Mouse (Mus musculus) cerebellum, adult 8-10 months (tissue): ENCODE measurements around the gene Sncb.

Experiments
- DNase-seq: peaks from one replicate; pipeline ENCODE4 v3.0.0; 2022

The Sncb gene

DNA sequence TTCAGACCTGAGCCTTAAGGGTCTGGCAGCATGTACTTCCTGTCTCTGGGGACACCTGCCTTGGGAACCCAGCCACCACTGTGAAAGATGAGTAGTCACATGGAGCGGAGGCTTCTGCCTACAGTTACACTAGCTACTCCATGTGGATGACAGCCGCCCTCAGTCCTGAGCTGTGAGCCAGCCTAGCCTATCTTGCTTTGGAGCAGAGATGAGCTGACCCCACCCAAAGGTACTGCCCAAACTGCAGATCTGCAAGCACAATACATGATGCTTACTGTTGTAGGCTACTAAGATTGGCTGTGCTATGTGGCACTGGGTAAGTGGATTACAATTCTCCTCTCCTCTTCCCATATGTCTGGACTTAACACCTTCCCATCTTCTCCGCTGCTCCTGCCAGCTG, 14.7 kb upstream of the Sncb start:
- DNase-seq = no peak

DNA sequence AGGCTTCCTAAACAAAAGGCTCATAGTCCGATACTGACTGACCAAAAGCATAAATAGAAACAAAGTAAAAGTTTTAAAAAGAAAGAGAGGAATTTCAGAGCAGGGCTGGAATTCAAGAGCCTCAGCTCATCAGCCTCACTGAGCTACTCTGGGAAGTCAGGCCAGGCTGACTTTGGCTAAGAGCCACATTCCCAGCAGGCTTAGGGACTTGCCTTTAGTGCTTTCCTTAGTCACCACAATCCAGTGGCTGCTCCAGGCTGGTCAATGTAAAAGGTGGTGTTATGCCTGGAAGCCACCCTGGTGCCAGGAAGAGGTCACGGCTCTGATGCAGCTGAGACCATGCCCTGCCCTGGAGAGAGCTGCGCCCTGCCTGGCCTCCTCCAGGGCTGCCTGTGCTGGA, 14.2 kb upstream of the Sncb start:
- peak; percentile 75 for DNase-seq

DNA sequence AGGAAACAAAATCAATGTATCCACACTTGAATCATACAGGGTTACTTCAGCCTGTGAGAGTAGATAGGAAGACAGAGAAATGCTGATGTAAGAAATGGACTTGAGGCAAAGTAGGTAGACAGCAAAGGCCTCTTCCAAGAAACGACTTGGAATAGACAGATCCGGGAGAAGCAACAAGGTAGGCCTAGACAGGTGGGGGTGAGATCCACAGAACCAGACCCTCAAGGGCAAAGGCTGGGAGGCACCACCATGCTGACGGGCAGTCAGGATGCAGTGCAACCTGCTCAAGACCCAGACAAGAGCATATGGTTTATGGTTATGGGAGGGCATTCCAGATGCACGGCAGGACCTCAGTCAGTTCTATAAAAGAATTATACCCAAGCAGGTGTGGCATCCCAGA, 617 bp upstream of the Sncb start:
- no peak for DNase-seq

DNA sequence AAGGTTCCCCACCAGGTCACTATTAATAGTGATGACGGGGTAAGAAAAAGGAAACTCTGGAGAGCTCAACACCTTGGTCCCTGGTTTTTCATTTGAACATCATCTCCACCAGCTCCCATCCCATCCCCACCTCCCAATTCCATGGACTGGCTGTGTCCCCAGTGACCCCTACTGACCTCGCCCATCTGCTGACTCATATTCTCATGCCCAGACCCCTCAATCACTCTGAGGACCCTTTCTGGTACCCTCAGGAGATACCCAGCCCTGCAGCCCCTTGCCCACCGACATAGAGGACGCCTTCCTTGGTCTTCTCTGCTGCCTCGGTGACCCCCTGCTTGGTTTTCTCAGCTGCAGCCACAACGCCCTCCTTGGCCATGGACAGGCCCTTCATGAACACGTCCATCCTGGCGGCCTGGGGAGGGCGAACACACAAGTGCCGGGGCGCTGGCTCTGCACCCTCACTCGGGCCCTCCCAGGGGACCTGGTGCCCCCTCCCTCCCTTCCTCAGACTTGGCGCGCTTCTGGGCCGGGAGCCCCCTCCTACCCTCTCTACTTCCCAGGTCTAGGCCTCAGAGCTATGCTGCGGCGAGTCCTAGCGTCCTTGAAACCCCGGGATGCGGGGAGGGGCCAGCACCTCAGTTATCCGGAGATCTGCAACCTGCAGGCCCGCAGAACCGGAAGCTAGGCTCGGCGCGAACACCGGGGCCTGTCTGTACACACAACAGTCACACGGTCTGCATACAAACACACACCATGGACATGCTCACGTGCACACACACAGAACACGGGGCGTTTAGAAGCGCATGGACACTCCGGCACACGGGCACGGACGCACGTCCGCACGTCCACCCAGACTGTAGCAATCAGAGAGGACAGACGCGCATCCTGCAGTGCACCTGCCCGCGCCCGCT, 859 bp downstream of the Sncb start:
- peak; percentile 69 for DNase-seq

DNA sequence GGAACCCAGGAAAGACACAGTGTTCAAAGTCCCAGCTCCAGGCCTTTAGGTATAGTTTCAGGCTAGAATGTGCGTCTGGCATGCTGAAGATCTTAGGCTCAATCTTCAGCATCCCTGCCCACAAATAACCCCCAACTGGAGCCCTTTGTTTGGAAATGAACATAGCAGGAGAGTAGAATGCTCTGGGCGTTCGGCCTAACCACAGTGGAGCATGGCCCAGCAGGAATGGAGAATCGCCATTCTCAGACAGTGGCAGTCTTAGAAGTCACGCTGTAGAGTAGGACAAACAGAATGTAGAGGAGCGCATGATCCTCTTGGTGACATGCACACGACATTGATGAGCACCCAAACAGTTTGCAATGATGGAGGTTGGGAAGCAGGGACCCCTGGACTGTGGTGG, 5.5 kb downstream of the Sncb start:
- DNase-seq = no peak

DNA sequence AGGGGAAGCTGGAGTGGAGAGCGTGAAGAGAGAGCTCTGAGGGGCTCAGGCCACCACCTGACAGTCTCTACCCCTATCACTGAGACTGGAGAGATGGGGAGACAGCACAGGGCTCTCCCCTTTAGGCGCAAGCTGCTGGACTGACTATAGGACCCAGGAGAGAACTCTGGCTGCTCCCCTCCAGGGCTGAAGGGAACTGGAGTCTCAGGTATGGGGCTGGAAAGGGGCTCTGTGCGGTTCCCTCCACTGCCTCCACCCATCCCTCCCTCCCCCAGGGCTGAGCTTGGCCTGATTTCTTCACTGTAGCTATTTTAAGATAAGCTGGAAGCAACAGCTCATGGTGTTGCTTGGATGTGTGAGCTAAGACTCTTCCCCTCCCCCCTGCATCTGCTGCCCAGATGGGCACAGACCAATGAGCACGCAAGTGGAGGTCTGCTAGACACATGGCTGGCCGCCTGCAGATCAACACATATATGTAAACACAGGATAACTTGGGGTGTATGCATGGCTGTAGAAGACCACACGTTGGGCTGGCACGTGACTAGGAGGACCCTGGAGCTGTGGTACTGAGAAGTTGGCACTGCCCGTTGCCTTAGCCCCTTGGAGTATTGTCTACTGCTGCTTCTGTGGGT, 6.1 kb downstream of the Sncb start:
- peak; percentile 59 for DNase-seq

- DNase-seq = peak; percentile 49
Measured at GRCm38 (mm10) chr13:54759496-54759895, 6.9 kb downstream of the Sncb start.

DNA sequence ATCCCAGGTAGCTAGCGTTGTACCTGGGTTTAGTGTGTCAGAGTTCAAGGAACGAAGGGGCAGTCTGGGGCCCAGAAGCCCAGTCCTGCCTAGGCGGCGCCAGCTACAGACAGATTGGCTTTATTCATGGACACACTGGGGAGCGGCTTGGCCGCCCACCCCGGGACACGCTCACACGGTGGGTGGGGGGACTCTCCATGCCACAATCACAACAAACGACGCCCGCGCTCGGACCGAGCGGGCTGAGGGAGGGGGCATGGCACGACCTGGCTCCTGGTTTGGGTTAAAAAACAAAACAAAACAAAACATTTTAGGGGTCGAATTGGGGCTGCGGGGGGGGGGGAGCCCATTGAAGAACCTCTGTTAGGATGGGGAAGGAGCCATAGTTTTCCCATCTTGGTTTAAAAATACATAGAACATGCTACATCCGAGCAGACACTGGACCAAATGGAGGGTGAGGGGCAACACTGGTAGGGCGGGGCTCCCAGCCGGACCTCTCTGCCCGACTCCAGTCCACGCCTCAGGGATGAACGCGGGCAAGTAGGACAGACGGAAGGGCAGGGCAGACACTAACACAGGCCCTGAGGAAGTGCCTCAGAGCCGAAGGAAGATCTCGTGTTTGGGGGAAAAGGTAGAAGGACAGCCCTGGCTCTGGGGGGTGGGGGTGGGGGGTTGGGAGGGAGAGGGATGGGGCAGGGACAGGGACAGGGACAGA, 7.5 kb downstream of the Sncb start:
- DNase-seq = peak; percentile 55

- DNase-seq = peak; percentile 95
Measured at GRCm38 (mm10) chr13:54758045-54758755, 8.2 kb downstream of the Sncb start.

GRCm38 (mm10) chr13:54757093-54757830, 9.1 kb downstream of the Sncb start:
- peak; percentile 80 for DNase-seq

DNA sequence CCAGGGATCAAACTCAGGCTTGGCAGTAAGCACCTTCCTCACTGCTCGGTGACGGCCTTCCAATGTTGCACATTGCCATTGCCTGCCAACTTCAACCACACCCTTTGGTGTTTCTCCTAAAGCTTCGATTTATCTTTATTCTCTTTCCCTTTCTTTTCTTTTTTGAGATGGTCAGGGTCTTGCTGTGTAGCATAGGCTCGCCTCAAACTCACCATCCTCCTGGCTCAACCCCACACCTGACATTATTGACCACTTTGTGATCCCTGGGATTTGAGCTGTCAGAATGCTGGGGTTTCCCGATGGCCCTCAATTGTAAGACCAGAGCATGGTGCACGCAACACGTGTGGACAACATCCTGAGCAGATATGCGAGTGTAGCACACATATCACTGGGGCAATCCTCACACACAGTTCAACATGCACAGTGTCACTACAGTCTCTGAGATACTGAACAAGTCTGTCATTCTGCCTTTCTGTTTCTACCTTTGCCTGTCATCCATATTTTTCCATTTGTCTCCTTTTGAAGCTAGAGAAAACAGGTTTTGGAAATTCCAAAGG, 10.2 kb downstream of the Sncb start:
- DNase-seq = peak; percentile 37

DNA sequence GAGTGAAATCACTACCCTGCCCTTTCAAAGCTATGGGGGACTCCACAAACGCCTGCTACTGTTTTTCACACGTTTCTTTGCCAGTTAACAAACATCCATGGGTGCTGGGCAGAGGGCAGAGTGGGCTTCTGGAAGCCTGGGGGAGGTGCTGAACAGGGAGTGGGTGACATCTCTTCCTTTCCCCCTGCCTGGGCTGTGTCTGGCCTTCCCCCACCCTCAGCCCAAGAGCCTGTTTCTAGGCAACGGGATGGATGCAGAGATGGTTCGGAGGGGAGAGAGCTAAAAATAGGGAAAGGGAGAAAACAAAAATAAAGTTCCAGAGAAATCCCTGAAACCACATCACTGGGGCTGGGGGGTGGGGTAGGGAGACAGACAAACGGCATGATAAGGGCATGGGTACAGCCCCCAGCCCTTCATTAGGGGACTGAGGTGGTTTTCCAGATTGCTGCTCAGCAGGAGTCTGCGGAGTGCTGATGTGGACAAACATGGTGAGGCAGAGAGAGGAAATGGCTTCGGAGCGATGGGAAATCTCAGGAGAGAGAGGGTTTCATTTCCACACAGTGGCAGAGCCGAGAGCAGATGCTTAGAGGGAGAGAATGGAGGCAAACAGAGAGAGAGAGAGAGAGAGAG, 11.1 kb downstream of the Sncb start:
- DNase-seq = no peak

GRCm38 (mm10) chr13:54754169-54755080, 12.0 kb downstream of the Sncb start:
- peak; percentile 42 for DNase-seq

DNA sequence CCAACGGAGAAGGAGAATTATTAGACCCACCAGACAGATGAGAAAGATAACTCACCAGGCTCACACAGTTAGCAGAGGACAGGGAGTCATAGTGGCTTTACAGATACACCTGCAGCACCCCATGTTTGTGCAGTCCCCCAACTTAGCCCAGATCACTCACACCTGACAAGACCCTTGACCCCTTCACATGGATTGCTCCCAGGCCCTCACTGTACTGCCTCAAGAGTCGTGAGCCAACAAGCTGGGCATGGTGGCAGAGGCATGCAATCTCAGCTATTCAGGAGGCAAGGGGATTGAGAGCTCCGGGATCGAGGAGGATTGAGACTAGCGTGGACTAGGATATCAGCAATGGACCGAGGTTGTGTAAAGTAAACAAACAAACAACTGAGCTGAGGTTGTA, 12.7 kb downstream of the Sncb start:
- peak; percentile 27 for DNase-seq

DNA sequence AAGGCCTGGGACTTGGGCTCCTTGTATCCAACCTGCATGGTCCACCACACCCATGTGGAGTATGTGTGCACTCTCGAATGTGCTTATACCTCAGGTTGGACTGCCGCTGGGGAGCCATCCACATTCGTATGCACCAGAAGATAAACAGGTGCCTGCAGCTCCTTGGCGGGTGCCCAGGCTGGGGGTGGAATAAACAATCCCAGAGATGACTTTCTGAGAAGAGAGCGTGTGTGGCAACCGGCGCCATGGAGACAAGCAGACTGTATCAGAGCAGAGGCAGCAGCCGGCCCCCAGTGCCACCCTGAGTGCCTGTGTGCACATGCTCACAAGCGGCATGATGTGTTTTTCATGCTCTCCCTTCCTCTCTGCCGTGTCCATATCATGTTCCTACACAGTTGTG, 13.7 kb downstream of the Sncb start:
- DNase-seq = peak; percentile 60

- no peak for DNase-seq
Measured at GRCm38 (mm10) chr13:54750699-54751098, 15.7 kb downstream of the Sncb start.

GRCm38 (mm10) chr13:54749864-54750411, 16.5 kb downstream of the Sncb start, which contains the start of gene Gprin1:
Gprin1 (minus strand) TSS chr13:54749874.
- peak; percentile 64 for DNase-seq

GRCm38 (mm10) chr13:54749061-54749863, 17.1 kb downstream of the Sncb start:
- peak; percentile 80 for DNase-seq

DNA sequence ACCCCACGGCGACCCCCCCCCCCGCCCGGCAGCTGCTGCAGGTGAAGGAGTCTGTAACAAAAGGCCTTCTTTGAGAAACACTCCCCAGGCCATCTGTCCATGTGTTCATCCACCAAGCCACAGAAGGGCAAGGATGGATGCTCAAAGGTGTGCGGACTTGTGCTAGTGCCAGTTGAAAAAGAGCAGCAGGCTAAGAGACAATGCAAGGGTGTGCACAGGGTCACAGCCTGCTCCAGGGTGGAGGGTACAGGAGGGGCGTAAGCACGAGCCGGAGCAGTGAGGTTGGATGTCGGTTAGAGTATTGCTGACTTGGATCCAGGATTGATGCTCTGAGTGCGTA, 17.7 kb downstream of the Sncb start:
- DNase-seq = peak; percentile 47
